Mouse (Mus musculus): ENCODE measurements at regions not wholly inside any gene's neighbourhood (a gene's known extent, or its start where the extent isn't known, plus 50 kb on each side); places are given as distances from the start of the nearest gene placed in this dataset.
A peak's percentile ranks its signal among the peaks of the same experiment; 100 is the strongest.

DNA sequence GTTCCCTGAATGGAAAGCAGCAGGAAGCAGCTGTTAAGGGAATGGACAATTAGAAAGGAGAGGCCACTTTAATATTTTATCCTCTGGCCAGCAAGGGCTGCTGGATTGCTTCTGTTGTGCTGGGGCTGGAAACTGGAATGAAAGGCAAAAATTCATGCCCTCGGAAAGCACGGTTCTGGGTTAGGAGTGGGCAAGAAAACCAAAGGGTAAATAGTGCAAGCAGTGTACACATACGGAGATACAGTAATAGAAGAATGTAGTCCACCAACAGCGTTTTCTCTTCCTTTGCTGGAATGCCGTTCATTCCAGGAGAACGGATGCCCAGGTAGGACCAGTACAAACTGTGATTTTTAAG lies 50.8 kb upstream of the Zfr start:
- ATAC-seq = no peak
- no peak overlapping the region for H3K4me3 ChIP-seq (ENCODE audit: low read depth, low read length)
- no peaks in the 10 kb centered on the region for H3K27me3 ChIP-seq (ENCODE audit: insufficient read depth, low read length)
- no peak for TF ChIP-seq CTCF (IDR thresholded peaks at IDR 0.05; ENCODE audit: low read depth)
- H3K4me2 ChIP-seq (ENCODE audit: low read depth) = no peak overlapping the region
- DNase-seq = no peak
- H3K27ac ChIP-seq (ENCODE audit: low read depth, low read length) = peak overlapping the region; percentile 54
- H3K9ac ChIP-seq = no peak overlapping the region
- no peaks in the 10 kb centered on the region for H3K36me3 ChIP-seq (ENCODE audit: insufficient read depth)
- 51% methylated on average over 6 of the region's 6 CpGs for WGBS
- peaks cover 5% of the 10 kb centered on the region; the same call in 1 of the 2 replicates for H3K4me1 ChIP-seq (ENCODE audit: insufficient read depth)
- no peaks in the 10 kb centered on the region for H3K9me3 ChIP-seq (ENCODE audit: low read length)

DNA sequence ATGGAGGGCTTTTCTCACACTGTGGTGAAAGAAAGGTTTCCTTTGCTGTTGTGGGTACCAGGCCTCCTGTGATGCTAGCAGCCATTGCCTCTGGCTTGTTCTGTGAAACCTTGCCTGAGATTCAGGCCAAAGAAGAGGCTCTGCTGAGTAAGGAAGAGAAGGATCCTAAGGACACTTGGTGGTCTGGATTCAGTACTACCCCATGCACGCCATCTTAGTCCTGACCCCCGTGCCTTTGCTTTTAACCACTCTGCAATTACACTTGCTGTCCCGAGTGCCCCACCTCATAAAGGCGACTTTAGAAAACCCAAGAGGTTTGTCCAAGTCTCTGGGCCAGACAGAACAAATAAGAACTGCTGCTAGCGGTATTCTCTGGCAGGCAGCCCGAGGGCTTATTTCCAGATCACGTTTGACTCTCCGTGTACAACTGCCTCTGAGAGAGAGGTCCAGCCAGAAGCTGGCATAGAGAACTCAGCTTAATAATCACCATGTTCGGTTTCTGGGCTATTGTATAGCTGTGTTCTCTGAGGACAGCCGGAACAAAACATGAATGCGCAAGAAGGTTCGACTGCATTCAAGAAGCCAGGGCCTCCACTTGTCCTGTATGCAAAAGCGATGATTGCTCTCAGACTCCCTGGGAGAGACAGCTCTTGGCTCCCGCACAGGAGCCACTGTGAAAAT lies 51.3 kb upstream of the Zfr start:
- no peak overlapping the region for H3K4me2 ChIP-seq (ENCODE audit: low read depth)
- H3K27me3 ChIP-seq (ENCODE audit: insufficient read depth, low read length) = no peaks in the 10 kb centered on the region
- ATAC-seq (peak; percentile 88), DNase-seq (peak; percentile 75)
- H3K4me3 ChIP-seq (ENCODE audit: low read depth, low read length) = no peak overlapping the region
- no peaks in the 10 kb centered on the region for H3K36me3 ChIP-seq (ENCODE audit: insufficient read depth)
- H3K9me3 ChIP-seq (ENCODE audit: low read length) = no peaks in the 10 kb centered on the region
- H3K4me1 ChIP-seq (ENCODE audit: insufficient read depth) = peaks cover 5% of the 10 kb centered on the region; the same call in 1 of the 2 replicates
- no peak overlapping the region for H3K9ac ChIP-seq
- TF ChIP-seq CTCF (IDR thresholded peaks at IDR 0.05; ENCODE audit: low read depth) = no peak
- 25% methylated on average over 14 of the region's 14 CpGs for WGBS
- peak overlapping the region; percentile 54 for H3K27ac ChIP-seq (ENCODE audit: low read depth, low read length)

DNA sequence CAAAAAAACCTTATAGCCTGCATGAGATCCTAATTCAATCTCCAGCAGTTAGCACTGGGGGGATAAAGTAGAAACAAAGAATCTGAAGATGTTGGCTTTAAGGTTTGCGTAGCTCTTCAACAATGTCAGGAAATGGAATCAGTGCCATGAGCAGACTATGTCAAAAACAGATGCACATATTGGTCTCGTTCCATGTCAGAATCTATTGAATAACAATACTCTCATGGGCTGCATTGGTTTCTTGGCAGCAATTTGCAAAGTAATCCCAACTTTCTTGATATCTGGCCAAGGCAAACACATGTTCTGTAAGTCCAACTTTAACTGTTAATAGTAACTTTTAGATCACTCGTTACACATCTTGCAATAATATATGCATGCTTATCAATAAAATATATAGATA lies 58.1 kb upstream of the Sub1 start:
- no peaks in the 10 kb centered on the region for H3K27me3 ChIP-seq (ENCODE audit: insufficient read depth, low read length)
- no peak overlapping the region for H3K9ac ChIP-seq
- ATAC-seq (no peak), DNase-seq (no peak)
- no peaks in the 10 kb centered on the region for H3K36me3 ChIP-seq (ENCODE audit: insufficient read depth)
- H3K9me3 ChIP-seq (ENCODE audit: low read length) = no peaks in the 10 kb centered on the region
- H3K4me1 ChIP-seq (ENCODE audit: insufficient read depth) = no peaks in the 10 kb centered on the region
- H3K4me2 ChIP-seq (ENCODE audit: low read depth) = no peak overlapping the region
- whole genome bisulfite sequencing = 67% methylated on average over 3 of the region's 3 CpGs
- no peak for TF ChIP-seq CTCF (IDR thresholded peaks at IDR 0.05; ENCODE audit: low read depth)
- H3K4me3 ChIP-seq (ENCODE audit: low read depth, low read length) = no peak overlapping the region
- no peak overlapping the region for H3K27ac ChIP-seq (ENCODE audit: low read depth, low read length)

DNA sequence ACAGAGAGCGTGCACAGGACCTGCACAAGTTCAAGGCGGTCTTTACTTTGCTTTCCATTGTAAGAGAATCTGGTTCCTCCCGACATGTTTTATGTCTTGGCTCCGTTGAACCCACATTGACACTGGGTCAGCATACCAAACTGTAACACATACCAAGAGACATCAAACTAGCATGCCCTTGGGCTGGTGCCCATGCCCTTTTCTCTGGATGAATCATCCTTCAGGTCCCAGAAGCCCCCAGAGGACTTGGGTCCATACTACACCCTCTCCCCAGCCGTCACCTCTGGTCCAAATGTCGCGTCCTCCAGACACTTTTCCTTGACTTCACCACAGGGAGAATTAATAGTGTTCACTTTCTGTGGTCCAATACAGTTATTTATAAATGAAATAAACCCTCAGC lies 56.8 kb upstream of the Sub1 start:
- no peak for TF ChIP-seq CTCF (IDR thresholded peaks at IDR 0.05; ENCODE audit: low read depth)
- Histone ChIP-seq H3K4me2 (ENCODE audit: low read depth) (no peak overlapping the region), H3K4me3 (ENCODE audit: low read depth, low read length) (no peak overlapping the region), H3K27me3 (ENCODE audit: insufficient read depth, low read length) (no peaks in the 10 kb centered on the region), H3K36me3 (ENCODE audit: insufficient read depth) (no peaks in the 10 kb centered on the region), H3K9me3 (ENCODE audit: low read length) (no peaks in the 10 kb centered on the region), H3K27ac (ENCODE audit: low read depth, low read length) (no peak overlapping the region), H3K4me1 (ENCODE audit: insufficient read depth) (no peaks in the 10 kb centered on the region), H3K9ac (no peak overlapping the region)
- WGBS = 92% methylated on average over 7 of the region's 7 CpGs
- ATAC-seq = no peak
- DNase-seq = no peak

DNA sequence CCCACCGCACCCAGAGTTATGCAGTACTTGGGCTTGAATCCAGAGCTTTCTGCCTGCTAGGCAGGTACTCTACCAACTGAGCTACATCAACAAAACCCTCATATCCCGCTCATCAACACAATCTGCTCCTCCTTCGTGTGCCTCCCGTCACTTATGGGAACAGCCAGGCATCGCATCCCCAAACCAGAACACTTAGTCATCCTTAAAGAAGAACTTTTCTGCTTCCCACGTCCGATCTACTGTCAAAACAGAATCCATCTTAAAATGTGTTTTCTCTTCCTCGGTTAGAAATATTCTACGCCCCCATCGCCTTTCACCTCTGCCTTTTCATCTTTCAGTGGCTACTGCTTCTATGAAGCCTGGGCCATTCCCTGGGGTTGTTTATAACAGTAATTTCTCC lies 52.2 kb upstream of the Sub1 start:
- TF ChIP-seq CTCF (IDR thresholded peaks at IDR 0.05; ENCODE audit: low read depth) = no peak
- DNase-seq (no peak), ATAC-seq (no peak)
- 93% methylated on average over 10 of the region's 10 CpGs for WGBS
- Histone ChIP-seq H3K4me2 (ENCODE audit: low read depth) (no peak overlapping the region), H3K9me3 (ENCODE audit: low read length) (no peaks in the 10 kb centered on the region), H3K4me1 (ENCODE audit: insufficient read depth) (no peaks in the 10 kb centered on the region), H3K27me3 (ENCODE audit: insufficient read depth, low read length) (no peaks in the 10 kb centered on the region), H3K9ac (no peak overlapping the region), H3K4me3 (ENCODE audit: low read depth, low read length) (no peak overlapping the region), H3K27ac (ENCODE audit: low read depth, low read length) (no peak overlapping the region), H3K36me3 (ENCODE audit: insufficient read depth) (no peaks in the 10 kb centered on the region)

DNA sequence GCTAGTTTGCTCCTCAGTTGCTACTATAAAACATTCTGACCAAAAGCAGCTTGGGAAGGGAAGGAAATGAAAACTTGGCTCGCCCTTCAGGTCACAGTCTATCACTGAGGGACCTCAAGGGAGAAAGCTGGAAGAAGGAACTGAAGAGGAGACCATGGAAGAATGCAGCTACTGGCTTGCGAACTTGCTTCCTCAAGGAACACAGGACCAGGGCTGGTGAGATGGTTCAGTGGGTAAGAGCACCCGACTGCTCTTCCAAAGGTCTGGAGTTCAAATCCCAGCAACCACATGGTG lies 51.4 kb upstream of the Sub1 start:
- DNase-seq = no peak
- no peaks in the 10 kb centered on the region for H3K9me3 ChIP-seq (ENCODE audit: low read length)
- no peak overlapping the region for H3K4me2 ChIP-seq (ENCODE audit: low read depth)
- H3K9ac ChIP-seq = no peak overlapping the region
- no peaks in the 10 kb centered on the region for H3K4me1 ChIP-seq (ENCODE audit: insufficient read depth)
- H3K27ac ChIP-seq (ENCODE audit: low read depth, low read length) = no peak overlapping the region
- ATAC-seq = no peak
- no peaks in the 10 kb centered on the region for H3K36me3 ChIP-seq (ENCODE audit: insufficient read depth)
- 97% methylated on average over 3 of the region's 3 CpGs for WGBS
- H3K27me3 ChIP-seq (ENCODE audit: insufficient read depth, low read length) = no peaks in the 10 kb centered on the region
- no peak for TF ChIP-seq CTCF (IDR thresholded peaks at IDR 0.05; ENCODE audit: low read depth)
- no peak overlapping the region for H3K4me3 ChIP-seq (ENCODE audit: low read depth, low read length)

DNA sequence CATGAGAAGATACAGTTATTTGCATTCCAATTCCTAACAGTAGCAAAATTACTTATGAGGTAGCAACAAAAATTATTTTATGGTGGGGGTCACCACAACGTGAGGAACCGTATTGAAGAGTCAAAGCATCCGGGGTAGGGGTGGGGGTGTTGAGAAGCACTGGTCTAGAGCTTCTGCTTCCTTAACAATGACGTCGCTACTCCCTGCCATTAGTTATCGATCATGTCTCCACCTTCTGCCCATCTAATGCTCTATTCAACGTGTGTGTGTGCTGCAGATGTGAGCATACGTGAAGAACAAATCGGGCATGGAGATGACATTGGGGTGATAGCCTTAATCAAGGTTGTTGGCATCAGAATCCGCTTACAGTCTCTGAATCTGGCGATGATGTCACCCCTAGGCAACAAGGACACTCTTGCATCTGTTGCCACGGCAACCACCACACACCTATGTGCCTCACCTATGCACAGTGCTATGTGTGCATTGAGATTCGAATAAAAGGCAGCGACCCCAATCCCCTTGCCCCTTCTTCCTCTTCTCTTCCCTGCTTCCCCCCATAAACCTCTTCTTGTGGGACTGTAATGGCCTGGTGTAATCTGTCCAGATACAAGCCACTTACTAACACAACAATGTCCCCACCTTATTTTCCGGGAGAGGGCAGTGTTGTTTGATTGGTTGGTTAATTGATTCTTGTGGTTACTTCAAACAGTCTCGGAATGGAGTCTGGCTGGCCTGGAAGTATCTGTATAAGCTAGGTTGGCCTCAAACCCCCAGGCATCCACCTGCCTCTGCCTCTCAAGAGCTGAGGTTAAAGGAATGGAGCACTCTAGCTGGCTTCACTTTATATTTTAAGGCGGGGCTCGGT lies 50.8 kb upstream of the Sub1 start:
- H3K4me3 ChIP-seq (ENCODE audit: low read depth, low read length) = no peak overlapping the region
- 88% methylated on average over 18 of the region's 18 CpGs for WGBS

More for the DNA sequence above, 50.8 kb upstream of the Sub1 start:
- no peaks in the 10 kb centered on the region for H3K4me1 ChIP-seq (ENCODE audit: insufficient read depth)
- no peak overlapping the region for H3K27ac ChIP-seq (ENCODE audit: low read depth, low read length)
- H3K27me3 ChIP-seq (ENCODE audit: insufficient read depth, low read length) = no peaks in the 10 kb centered on the region
- H3K4me2 ChIP-seq (ENCODE audit: low read depth) = no peak overlapping the region
- H3K9me3 ChIP-seq (ENCODE audit: low read length) = no peaks in the 10 kb centered on the region
- ATAC-seq = peak; percentile 74
- no peak for TF ChIP-seq CTCF (IDR thresholded peaks at IDR 0.05; ENCODE audit: low read depth)
- no peaks in the 10 kb centered on the region for H3K36me3 ChIP-seq (ENCODE audit: insufficient read depth)
- no peak for DNase-seq
- H3K9ac ChIP-seq = no peak overlapping the region

Data from forebrain, postnatal 0 days (tissue).